Mouse (Mus musculus): ENCODE data around the gene Eng.

The Eng gene

DNA sequence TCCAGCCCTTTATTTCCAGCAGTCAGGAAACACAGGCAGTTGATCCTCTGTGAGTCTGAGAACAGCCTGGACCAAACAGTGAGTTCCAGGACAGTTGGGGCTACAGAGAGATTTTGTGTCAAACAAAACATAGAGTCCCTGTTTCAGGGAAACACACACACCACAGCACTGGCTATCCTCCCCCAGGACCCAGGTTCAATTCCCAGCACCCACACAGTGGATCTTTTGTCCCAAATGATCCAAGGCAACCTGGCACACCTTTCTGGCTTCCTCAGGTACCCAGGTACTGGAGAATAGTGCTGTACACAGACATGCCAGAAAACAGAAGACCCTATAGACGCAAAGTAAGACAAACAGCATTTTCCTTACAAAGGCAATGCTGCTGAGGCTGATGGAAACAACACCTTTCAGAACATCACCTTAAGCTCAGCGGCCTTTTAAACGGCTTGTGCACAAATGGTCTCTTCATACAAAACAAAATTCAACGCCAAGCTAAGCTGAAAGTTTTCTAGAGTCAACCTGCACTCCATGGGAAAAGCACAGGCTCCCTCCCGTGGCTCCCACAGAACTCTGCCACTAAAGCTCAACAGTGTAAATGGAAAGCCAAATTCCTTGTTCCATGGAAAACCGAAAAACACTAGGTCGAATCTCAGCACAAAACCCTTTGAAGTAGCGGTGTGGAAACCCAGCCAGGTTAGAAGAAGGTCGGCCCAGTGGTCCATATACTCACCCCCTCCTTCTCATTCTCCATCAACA lies 65.1 kb downstream of the Eng start:
- no peak for DNase-seq (ENCODE audit: low spot score in 2 of 2)

DNA sequence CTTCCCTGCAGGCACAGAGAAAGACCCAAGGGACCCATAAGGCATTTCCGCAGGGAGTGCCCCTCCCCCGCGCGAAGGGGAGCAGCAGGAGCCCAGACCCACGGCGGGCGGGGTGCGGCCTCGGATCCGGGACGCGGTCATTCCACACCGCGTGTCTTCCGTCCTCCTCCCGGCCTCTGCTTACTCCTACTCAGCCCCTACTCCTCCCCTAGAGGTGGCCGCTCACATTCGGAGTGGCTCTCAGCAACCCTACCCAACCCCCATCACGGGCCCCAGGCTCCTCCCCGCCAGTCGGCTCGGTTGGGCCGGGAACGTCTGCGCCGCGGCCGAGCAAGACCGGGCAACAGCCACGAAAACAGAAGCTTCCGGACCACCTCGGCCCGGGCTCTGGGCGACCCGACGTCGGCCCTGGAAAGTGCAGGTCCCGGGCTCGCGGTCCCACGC lies 65.7 kb downstream of the Eng start:
- peak in 1 of 2 experiments; percentile 47 for DNase-seq (ENCODE audit: low spot score in 2 of 2)

- peak; percentile 86 to 97 for DNase-seq (ENCODE audit: low spot score in 2 of 2)
Measured at GRCm38 (mm10) chr2:32712586-32712933, 66.2 kb downstream of the Eng start.

- DNase-seq (ENCODE audit: low spot score in 2 of 2): peak; percentile 92 to 95
Measured at GRCm38 (mm10) chr2:32712934-32713817, 66.8 kb downstream of the Eng start, which contains the start of gene Cdk9. TSS of gene Cdk9 (minus strand) at chr2:32713076.

GRCm38 (mm10) chr2:32714117-32714986 lies 68.0 kb downstream of the Eng start:
- no peak for DNase-seq (ENCODE audit: low spot score in 2 of 2)

GRCm38 (mm10) chr2:32714987-32715425 lies 68.6 kb downstream of the Eng start:
- no peak for DNase-seq (ENCODE audit: low spot score in 2 of 2)

DNA sequence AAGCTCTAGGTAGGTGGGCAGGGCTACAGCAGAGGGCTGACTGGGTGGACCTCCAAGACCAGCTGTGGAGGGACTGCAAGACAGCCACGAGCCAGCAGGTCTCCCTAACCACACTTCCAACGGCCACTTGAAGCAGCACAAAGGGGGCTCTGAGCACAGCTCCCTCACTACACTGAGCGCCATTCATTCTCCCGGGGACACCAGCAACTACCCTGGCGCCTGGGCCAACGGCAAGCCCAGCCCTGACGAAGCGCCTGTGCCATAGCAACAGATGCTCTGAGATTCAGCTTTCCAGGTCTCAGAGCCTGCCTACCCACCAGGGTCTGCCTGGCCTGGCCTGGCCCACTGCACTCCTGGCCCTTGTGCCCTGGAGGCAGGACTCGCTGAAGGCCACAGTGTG lies 72.4 kb downstream of the Eng start:
- DNase-seq (ENCODE audit: low spot score in 2 of 2): peak in 1 of 2 experiments; percentile 25

DNA sequence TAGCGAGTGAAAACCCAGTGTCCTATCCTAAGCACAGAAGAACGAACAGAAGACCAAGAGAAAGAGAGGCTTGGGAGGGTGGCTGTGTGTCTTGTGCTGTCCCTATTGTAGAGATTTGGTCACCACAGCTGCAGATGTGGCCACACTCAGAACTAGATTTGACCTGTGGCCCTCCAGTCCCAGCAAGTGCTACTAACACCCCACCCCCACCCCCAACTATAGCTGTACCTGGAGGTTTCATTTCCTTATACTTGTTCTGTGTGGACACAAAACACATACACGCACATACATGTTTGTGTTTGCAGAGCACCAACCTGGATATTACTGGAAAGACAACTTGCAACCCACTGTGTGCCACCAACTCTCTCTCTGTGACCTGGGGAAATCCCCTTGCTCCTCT lies 73.7 kb downstream of the Eng start:
- DNase-seq (ENCODE audit: low spot score in 2 of 2): no peak

GRCm38 (mm10) chr2:32720681-32721229 lies 74.4 kb downstream of the Eng start, which contains the start of gene Sh2d3c:
TSS of gene Sh2d3c (plus strand) at chr2:32721055.
- DNase-seq (ENCODE audit: low spot score in 2 of 2): peak in 1 of 2 experiments; percentile 29

DNA sequence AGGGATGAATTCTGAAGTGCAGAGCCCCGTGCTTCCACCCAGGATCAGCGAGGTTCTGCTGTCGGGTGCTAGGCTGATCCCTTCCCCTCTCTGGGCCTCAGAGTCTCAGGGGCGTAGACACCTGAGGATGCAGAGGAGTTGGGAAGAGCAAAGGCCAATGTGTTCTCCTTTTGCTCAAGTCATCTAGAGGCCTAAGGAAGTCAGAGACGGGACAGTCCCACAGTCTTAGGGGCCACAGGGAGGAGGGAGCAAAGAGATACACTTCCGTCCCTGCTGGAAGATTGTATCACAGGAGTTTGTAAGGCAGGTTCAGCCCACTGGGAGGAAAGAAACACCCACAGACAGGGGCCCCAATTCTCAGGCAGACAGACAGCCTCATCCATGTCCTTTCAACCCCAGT lies 75.7 kb downstream of the Eng start:
- DNase-seq (ENCODE audit: low spot score in 2 of 2): no peak

GRCm38 (mm10) chr2:32722581-32722980 lies 76.2 kb downstream of the Eng start:
- DNase-seq (ENCODE audit: low spot score in 2 of 2): no peak

GRCm38 (mm10) chr2:32724149-32724548 lies 77.8 kb downstream of the Eng start:
- no peak for DNase-seq (ENCODE audit: low spot score in 2 of 2)

GRCm38 (mm10) chr2:32724832-32725790 lies 78.7 kb downstream of the Eng start:
- DNase-seq (ENCODE audit: low spot score in 2 of 2): no peak

DNA sequence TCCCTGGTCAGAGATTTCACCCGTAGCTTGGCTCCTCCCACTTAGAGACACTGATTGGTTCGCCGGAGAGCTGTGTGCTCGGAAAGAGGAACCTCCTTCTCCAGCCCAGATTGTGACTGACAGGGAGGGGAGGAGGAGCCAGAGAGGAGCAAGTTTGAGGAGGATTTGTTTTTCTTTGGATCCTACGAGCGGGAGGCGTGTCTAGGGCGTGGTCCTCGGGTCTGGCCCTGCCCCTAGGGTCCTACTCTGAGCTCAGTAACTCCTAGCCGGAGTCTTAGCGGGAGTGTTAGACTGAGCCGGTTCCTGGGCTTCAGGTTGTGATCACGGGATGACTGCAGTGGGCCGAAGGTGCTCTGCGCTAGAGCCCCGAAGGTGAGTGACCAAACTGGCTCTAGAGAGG lies 81.0 kb downstream of the Eng start:
- peak; percentile 48 to 76 for DNase-seq (ENCODE audit: low spot score in 2 of 2)

DNA sequence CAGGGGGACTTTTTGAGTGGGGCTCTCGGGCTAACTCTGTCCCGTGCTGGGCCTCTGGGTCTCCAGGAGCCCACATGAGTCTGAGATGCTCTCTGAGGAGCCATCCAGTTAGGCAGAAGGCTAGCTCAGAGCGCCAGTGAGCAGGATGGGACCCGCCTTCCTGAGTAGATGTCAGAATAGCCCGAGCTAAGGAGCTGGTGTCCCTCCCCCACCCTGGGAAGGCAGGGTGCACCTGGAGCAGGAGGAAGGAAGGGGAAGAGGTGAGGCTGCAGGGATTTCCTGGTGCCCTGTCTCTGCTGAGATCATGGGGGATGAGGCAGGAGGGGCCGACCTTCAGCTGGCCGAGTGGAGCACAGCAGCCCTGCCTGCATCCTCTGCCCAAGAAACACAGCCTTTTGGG lies 82.1 kb downstream of the Eng start:
- no peak for DNase-seq (ENCODE audit: low spot score in 2 of 2)

GRCm38 (mm10) chr2:32729547-32729946 lies 83.2 kb downstream of the Eng start:
- no peak for DNase-seq (ENCODE audit: low spot score in 2 of 2)

- DNase-seq (ENCODE audit: low spot score in 2 of 2): no peak
Measured at GRCm38 (mm10) chr2:32730854-32731253, 84.5 kb downstream of the Eng start.

- DNase-seq (ENCODE audit: low spot score in 2 of 2): no peak
Measured at GRCm38 (mm10) chr2:32731911-32732310, 85.5 kb downstream of the Eng start.

Data from cerebellum, postnatal 4 days (tissue).